Mouse (Mus musculus) thymus, adult 18-20 months (tissue): ENCODE results near the gene Slitrk6.

Experiments
- DNase-seq, 2 experiments: peaks; one replicate each; pipeline ENCODE4 v3.0.0; 2022; ENCODE audit warnings: mixed read lengths in 2 of 2

The Slitrk6 gene

DNA sequence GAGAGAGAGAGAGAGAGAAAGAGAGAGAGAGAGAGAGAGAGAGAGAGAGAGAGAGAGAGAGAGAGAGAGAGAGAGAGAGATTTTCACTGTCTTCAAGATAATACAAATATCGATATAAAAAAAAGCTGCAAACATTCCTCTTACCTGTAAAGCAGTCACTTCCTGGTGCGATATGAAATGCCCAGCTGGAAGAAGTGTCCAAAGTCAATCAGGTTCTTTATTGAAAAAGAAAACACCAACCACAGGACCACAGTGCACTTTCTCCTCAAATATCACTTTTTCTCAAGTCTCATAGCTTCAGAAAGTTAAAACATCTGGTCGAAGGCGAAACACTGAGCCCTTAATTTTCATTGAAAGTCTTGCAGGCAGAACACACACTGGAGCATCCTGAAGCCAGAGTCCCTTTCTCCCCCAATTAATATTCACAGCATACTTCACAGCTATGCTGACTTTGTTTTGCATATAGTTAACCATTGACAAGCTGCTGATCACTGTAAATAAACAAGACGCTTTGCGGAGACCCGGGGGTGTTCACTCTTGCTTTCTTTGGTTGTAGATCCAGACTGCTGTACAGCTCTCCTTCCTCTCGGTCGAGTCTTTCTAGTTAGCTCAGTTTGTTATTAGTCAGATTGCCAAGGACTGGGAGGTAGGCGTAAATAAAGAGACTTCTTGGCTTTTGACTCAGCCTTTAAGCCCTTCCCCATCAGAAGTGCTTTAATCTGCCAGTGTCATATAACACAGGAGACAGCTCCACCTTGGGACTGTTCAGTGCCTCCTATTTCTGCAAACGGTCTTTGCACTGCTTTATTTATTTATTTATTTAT, at the start of gene Slitrk6:
Gene Slitrk6, minus strand, starts transcription at position 666 of the 824 bp plus-strand sequence.
- no peak for DNase-seq

DNA sequence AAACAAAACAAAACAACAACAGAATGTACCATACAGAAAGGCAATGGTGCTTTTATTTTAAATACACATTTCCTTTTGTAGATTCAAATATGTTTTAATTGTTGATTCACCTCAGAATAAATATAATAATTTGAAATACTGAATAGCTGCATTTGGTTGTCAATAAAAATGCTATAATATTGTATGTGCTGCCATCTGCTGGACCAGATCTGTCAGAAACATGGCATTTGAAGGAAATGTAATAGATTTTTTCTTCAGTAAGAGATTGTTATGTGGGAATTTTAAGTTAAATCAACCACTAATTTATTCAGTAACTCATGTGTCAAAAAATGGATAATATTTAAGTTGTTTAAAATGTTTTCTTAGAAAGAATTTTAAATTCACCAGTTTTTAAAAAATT, 22.6 kb upstream of the Slitrk6 start:
- DNase-seq = no peak

DNA sequence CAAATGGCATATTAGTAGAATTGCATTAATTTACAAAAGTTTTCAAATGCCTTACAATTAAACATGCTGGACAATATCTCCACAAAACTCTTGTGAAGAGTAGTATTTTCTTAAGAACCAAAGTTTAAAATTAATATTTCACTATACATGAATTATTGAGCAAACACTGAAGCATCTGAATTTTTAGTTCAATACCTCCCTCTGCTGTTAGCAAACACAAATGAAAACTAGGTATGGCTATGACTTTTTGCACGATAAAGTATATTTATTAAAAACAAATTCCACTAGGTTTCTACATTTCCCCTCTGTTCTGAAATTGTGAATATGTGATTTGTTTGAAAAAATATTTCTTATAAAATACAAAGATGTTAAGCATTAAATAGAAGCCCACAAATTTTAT, 15.7 kb upstream of the Slitrk6 start:
- no peak for DNase-seq

DNA sequence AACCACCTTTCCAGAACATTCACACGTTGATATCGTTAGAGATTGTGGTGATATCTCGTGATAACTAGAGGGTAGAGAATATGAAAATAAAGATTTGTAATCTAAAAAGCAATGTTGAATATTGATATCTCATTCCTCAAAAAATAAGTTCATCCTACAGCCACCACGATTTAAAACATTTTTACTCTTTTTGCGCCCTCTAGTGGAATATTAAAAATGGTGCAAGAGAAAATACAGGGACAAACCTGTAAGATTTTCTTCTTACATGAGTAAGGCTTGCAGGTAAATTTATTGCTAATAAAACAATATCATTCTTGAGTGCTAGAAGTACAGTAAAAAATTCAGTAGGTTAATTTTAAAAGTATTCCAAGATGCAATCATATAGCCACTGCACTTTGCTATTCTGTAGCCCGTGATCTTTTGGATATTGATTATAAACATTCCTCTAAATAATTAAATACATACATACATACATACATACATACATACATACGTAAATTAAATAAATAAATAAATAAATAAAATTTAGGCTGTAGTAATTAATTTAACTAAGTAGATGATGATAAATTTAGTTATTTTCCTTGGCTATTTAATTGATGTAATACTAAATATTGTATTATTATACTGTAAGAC, 7.8 kb upstream of the Slitrk6 start:
- no peak for DNase-seq

DNA sequence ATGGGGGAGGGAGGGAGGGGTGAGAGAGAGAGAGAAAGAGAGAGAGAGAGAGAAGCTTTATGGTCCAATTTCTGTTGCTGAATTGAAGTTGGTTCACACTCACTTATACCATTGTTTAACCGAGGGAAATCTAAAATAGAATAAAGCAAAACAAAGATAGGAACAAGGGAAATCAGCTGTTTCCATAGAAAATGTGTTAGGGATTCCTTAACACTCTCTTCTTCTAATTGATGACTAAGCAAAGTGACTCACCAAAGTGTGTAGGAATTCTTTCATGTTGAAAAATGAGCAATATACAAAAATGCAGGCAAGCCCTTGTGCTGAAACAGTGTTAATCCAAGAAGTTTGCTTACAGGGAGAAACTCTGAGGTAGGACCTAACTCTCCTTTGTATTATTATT, 6.0 kb upstream of the Slitrk6 start:
- no peak for DNase-seq

DNA sequence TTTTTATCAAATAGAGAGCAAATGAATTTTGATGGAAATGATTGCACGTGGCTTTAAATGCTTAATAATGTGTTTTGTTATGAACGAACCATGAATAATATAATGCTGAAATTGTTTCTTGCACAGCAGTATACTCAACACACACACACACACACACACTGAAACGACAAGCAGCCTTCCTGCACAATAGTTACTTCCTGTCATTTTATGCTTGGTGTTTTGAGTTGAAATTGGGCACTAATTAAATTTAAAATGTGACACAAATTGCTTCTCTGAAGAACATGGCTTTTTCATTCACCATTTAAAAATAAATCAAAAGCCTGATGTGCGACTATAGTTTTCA, 330 bp upstream of the Slitrk6 start:
- no peak for DNase-seq

DNA sequence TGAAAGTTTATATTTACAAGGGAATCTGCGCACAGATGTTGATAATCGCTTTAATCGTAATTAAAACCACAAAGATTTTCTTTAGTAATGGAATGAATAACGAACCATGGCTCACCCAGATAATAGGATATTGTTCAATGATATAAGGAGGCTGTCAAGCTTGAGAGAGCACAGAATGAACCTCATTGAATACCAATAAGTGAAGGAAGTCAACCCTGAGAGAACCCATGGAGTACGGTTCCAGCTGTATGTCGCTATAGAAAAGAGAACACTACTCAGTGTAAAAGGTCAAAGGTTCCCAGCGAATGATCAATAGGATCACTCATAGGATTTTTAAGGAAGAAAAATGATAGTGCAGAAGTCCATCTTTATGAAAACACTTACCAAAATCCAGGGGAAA, 15.1 kb downstream of the Slitrk6 start:
- DNase-seq = no peak

DNA sequence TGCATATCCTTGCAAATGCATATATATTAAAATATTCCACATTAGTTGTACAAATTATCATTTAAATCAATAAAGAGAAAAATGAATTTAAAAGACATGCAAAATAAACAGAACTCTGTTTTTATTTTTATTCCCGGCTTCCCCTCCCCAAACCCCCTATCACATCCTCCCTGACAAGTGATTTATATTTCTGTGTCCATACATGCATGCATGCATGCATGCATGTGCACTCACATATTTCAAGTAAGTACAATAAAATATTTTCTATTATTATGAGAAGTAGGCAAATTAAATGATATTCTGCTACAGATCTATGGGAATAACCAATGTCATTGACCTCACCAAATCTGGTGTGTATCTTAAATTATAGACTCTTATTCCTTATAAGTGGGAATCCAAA, 15.6 kb downstream of the Slitrk6 start:
- no peak for DNase-seq

DNA sequence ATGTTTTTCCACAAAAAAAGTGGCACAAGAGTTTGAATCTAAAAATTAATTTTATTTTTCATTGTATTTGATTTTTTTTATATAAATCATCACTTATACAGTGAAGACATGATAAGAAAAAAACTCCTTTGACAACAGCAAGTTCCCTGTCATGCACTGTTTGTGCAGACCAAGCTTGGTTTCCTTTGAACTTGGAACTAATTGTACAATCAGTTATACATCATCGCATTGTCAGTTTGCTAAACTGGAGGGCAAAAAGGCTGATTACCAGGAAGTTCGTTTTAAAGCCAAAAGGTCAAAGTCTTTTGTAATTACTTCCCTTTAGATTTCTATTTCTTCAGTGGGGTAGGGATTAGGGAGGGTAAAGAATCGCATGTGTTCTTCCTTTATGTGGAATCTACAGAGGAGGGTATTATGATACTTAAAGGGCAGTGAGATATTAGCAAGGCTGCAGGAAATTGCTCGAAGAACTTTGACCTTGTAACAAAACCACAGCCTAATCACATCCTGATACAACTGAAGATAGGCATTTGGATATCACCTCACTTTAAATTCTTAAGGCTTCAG, 26.5 kb downstream of the Slitrk6 start:
- no peak for DNase-seq

DNA sequence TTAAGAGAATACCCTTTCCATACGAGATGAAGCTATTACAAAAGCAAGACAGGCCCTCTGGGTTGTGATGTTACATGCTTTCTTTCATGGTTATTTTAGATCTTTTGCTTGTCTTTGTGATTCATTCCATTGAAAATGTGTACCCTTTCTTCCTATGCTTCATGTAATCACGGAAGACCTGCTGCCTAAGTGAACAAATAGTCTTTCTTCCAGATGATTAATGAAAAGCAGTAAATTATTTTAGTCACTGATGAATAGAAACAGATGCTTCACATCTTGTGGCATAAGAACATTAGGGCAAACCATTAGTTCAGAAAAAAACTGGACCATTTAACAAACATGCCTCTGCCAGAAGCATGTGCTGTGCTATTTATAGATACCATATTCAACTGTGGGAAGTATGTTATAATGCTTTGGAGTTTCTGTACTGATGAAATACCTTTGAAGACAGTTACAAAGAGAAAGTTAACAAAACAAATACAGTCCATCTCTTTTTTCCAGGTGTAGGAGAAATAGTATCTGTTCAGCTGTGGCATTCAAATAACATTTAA, 30.8 kb downstream of the Slitrk6 start:
- no peak for DNase-seq
